Mouse (Mus musculus) heart, postnatal 36 days (tissue): ENCODE results near the gene Coro2a. TPM values are rescaled to one million over a fixed set of nuclear protein-coding genes. Genes with fewer than 3 reads are reported as not detected.
"Not testable (repeated sequence)": the region's sequence is repeated elsewhere in the genome, so short reads cannot be mapped to it uniquely, and the experiment has no call there.

Experiments used
- DNase-seq, 2 experiments: peaks; one replicate each; pipeline ENCODE4 v3.0.0; 2021 to 2022
- intact Hi-C: fragments of 180-260 bp; cut with DNase I; formaldehyde crosslinking; loops from one replicate; pipeline ENCODE4 v1.15.1; 2025
- total RNA-seq, 2 experiments: library from RNA; stranded (reverse); gene quantifications; 2 replicates each; pipeline ENCODE4 v1.2.3; 2021

The Coro2a gene
- total RNA-seq, 2 experiments from 2014 or later = 0.28 to 0.46 TPM

DNA sequence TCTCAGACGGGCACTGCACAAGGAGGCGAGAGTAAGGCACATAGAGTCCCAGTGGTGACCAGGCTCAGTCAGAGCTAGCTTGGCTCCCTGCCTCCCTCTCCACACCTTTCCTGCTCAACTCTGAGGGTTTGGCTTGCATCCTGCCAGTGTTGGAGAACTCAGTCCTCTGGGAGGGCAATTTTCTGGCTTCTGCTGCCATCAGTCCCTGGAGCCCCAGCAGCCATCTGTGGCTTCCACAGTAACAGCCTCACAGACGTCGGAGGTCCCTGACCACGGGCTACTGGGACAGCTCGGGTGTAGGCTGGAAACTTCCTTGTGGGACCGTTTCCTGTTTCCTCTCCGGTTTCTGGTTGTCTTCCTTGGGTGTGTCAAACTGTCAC, 16.2 kb downstream of the Coro2a start:
- intact Hi-C loops = loop anchor here (1.0 kb wide), 1 partner anchor 12 kb away; no protein-coding TSS in a partner anchor

DNA sequence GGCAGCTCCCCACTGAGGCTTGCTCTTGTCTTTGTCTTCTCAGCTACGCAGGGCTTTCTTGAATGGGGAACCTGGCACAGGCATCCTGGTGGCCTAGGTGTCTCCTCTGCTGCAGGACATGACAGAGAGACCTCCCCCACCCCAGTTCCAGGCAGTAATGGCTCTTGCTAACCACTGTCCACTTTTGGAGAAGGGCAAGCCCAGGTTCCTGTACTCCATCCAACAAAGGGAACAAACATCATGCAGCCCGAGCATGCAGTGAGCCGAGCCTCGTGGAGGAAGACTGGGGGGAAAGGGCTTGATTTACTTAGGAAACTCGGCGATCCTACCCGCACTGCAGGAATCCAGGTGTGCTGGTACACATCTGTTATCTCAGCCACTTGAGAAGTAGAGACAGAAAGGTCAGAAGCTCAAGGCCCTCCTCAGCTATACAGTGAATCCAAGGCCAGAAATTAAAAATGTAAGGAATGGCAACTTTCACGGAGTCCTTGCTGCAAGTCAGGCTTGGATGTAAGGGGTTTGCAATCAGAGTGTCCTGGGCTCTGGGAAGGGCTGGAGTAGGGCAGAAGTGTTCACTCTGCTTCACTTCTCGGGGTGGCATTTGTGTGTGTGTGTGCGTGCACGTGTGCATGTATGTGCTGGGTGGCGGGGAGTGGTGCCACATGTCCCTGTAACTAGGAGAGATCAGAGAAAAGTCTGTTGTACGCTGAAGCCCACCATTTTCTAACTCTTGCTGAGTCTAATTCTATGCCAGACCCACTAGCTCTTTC, 16.8 kb downstream of the Coro2a start:
- intact Hi-C loops = loop anchor here (1.0 kb wide), 1 partner anchor 11 kb away; no protein-coding TSS in a partner anchor
- DNase-seq = no peak

More for the DNA sequence above, 16.2 kb downstream of the Coro2a start:
- no peak for DNase-seq

DNA sequence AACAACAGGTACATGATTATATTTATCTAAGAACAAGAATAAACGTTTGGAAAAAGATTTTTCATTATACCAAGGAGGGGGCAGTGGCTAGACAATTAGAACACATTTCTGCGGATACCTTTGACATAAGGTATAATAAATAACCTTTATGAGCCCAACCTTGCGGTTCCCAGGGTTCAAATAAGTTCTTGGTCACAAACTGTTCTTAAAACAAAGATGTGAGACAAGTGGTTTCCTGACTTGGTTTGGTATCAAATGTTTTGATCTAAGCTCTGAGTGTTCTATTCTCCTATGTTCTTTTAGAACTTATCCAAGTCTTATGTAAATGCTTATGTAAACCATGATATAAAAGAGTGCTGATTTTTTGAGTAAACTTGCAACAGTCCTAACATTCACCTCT, 17.5 kb downstream of the Coro2a start:
- intact Hi-C loops, DNase-seq: not testable (repeated sequence)

DNA sequence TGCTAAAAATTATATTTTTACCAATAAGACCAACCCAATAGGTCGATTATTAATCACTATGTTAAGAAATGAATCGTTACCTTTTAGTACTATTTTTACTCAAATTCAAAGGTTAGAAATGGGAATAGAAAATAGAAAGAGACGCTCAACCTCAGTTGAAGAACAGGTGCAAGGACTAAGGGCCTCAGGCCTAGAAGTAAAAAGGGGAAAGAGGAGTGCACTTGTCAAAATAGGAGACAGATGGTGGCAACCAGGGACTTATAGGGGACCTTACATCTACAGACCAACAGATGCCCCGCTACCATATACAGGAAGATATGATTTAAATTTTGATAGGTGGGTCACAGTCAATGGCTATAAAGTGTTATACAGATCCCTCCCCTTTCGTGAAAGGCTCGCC, 17.9 kb downstream of the Coro2a start:
- intact Hi-C loops, DNase-seq: not testable (repeated sequence)

DNA sequence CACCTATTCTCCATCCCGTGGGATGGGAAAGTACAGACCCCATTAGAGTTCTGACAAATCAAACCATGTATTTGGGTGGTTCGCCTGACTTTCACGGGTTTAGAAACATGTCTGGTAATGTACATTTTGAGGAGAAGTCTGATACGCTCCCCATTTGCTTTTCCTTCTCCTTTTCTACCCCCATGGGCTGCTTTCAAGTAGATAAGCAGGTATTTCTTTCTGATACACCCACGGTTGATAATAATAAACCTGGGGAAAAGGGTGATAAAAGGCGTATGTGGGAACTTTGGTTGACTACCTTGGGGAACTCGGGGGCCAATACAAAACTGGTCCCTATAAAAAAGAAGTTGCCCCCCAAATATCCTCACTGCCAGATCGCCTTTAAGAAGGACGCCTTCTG, 20.0 kb downstream of the Coro2a start:
- intact Hi-C loops, DNase-seq: not testable (repeated sequence)

DNA sequence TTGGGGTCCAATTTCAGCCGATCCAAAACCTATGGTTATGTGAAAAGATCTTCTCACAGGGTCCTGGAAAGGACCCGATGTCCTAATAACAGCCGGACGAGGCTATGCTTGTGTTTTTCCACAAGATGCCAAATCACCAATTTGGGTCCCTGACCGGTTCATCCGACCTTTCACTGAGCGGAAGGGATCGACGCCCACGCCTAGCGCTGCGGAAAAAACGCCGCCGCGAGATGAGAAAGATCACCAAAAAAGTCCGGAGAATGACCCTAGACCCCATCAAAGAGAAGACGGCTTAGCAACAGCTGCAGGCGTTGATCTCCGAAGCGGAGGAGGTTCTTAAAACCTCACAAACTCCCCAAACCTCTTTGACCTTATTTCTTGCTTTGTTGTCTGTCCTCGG, 20.4 kb downstream of the Coro2a start:
- intact Hi-C loops = not testable (repeated sequence)

DNA sequence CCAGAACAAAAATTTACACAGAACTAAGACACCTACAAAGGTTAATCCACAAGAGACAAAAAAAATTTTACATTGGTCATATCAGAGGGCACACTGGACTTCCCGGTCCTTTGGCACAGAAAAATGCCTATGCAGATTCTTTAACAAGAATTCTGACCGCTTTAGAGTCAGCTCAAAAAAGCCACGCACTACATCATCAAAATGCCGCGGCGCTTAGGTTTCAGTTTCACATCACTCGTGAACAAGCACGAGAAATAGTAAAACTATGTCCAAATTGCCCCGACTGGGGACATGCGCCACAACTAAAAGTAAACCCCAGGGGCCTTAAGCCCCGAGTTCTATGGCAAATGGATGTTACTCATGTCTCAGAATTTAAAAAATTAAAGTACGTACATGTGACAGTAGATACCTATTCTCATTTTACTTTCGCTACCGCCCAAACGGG, 21.2 kb downstream of the Coro2a start:
- DNase-seq, intact Hi-C loops: not testable (repeated sequence)

More for the DNA sequence above, 20.4 kb downstream of the Coro2a start:
- not testable (repeated sequence) for DNase-seq

DNA sequence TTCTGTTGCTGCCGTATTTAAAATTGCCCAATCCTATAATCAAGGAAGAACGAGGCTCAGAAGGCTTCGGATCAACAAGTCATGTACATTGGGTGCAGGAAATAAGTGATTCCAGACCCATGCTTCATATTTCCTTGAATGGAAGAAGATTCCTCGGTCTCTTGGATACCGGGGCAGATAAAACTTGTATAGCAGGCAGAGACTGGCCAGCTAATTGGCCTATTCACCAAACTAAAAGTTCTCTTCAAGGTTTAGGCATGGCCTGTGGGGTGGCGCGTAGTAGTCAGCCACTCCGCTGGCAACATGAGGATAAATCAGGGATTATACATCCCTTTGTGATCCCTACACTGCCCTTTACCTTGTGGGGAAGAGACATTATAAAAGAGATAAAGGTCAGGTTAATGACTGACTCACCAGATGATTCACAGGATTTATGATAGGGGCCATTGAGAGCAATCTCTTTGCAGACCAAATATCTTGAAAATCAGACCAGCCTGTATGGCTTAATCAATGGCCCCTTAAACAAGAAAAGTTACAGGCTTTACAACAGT, 23.1 kb downstream of the Coro2a start:
- intact Hi-C loops, DNase-seq: not testable (repeated sequence)

DNA sequence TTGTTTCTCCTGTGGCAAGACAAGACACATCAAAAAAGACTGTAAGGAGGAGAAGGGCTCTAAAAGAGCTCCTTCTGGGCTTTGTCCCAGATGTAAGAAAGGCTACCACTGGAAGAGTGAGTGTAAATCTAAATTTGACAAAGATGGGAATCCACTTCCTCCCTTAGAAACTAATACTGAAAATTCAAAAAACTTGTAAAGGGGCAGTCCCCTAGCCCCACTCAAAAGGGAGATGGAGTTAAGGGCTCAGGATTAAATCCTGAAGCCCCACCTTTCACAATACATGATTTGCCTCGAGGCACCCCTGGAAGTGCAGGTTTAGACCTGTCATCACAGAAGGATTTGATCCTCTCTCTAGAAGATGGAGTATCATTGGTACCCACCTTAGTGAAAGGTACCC, 23.8 kb downstream of the Coro2a start:
- no peak for DNase-seq
- intact Hi-C loops = no loop called here

DNA sequence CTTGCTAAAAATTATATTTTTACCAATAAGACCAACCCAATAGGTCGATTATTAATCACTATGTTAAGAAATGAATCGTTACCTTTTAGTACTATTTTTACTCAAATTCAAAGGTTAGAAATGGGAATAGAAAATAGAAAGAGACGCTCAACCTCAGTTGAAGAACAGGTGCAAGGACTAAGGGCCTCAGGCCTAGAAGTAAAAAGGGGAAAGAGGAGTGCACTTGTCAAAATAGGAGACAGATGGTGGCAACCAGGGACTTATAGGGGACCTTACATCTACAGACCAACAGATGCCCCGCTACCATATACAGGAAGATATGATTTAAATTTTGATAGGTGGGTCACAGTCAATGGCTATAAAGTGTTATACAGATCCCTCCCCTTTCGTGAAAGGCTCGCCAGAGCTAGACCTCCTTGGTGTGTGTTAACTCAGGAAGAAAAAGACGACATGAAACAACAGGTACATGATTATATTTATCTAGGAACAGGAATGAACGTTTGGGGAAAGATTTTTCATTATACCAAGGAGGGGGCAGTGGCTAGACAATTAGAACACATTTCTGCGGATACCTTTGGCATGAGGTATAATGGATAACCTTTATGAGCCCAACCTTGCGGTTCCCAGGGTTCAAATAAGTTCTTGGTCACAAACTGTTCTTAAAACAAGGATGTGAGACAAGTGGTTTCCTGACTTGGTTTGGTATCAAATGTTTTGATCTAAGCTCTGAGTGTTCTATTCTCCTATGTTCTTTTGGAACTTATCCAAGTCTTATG, 26.3 kb downstream of the Coro2a start:
- DNase-seq, intact Hi-C loops: not testable (repeated sequence)

DNA sequence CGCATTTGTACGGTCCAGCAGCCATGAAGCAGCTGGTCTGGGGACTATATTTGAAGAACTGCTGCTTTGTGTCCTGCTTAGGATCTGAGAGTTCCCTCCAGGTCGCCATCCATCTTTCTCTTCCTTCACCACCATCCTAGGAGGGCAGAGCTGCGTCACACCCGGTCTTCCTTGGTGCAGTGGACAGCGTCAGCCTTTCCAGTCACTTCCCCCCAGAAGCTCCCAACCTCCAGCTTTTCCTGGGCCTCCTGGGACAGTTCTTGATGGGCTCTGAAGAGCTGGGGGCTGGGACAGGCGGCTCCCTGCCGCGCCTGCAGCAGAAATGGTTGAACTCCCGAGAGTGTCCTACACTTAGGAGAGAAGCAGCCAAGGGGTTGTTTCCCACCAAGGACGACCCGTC, 27.2 kb downstream of the Coro2a start:
- intact Hi-C loops = loop anchor here (1.0 kb wide), 1 partner anchor 10 kb away; no protein-coding TSS in a partner anchor
- no peak for DNase-seq

DNA sequence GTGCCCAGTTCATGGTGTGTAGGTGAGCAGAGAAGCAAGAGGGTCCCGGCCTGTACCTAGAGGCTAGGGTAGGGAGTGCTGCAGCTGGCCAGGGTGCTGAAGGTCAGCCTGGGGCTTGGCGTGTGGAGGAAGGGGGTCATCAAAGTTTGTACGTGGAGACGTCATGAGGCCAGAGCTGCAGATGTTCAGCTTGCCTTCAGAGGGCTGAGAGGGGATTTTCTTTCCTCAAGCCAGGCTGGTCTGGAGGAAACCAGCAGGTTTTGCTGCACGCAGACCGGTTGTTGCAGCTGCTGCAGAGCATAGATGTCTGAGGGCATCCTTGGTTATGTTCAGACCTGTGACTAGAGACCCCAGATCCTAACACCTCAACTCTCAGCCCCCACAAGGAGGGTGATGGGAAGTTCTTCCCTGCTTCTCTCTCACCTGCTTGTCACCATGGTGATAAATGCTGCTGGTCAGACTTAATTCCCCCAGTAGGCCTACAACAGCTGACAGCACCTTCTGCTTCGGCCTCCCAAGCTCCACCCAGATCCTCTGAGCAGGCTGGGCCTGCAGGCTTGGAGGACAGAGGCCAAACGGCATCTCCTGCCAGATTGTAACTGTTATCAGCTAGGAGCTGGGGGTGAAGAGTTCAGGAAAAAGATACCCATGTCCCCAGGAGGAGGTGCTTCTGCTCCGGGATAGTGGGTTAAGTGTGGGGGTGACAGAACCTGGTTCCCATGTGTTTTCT, 27.8 kb downstream of the Coro2a start:
- intact Hi-C loops = loop anchor here (1.0 kb wide), 1 partner anchor 11 kb away; no protein-coding TSS in a partner anchor
- no peak for DNase-seq

DNA sequence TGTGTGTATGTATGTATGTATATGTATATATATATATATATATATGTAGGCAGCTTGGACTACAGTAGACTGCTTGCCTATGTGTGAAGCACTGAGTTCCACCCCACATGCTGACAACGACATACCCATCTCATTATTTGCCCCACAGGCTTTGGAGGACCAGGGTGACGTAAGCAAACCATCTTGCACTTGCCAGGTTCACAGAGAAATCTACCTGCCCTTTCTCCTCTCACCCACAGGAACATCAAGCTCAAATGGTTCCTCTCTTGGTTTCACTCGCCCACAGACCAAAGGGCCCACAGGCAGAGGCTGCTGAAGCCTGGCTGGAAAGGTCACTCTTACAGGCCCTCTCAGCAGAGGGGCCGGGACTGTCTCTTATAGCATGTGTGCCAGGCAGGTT, 29.4 kb downstream of the Coro2a start:
- DNase-seq = no peak
- intact Hi-C loops = no loop called here

DNA sequence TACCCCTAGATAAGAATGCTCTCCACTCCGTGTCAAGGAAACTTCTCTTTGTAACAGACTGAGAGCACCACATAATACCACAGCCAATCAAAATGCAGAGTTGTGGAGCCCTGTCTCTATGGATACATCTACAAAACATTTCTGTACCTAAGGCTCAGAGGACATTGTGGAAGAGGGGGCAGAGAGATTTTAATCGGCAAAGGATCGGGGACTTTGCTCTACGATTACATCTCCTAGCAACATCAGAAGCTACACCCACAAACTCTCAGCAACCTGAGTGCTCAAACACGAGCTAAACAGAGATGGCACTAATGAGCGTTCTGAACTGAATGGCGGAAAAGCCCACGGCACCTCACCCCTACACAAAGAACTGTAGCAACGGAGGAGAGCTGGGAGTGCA, 30.3 kb downstream of the Coro2a start:
- DNase-seq = no peak
- intact Hi-C loops = no loop called here

DNA sequence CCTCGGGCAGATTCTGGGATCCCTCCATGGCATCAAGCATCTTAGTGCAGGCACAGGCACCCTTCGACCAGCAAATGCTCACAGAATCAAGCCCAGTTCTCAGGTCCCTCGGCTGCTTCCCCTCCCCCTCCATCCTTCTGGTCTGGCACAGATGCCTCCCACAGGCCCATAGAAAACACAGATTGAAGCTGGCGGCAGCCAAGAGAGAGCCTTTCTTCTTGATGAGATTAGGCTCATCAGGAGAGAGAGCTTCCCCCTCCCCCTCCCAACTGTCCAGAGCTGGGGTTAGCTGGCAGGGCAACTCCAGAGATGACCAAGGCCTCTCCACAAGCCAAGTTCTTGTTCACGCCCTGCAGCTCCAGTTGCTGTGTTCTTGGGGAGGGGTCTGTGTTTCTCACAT, 32.3 kb downstream of the Coro2a start:
- intact Hi-C loops = no loop called here

DNA sequence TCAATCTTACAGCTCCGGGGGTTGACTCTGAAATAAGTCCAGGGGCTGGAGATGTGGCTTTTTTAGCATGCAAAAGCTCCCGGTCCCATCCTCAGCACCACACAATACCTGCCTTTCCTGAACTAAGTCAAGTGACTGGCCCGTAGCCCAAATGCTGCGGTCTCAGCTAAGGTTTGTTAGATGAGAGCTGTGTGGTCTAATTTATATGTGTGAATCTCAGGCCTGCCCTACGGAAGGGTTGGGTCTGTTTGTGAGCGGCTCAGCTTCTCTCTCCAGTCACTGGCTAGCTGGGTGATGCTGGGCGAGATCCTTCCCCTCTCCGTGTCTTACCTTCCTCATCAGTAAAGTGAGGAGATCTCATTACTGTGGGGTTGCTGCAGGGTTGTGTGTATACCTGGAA, 33.8 kb downstream of the Coro2a start:
- no peak for DNase-seq
- intact Hi-C loops = no loop called here

More for the DNA sequence above, 32.3 kb downstream of the Coro2a start:
- no peak for DNase-seq

DNA sequence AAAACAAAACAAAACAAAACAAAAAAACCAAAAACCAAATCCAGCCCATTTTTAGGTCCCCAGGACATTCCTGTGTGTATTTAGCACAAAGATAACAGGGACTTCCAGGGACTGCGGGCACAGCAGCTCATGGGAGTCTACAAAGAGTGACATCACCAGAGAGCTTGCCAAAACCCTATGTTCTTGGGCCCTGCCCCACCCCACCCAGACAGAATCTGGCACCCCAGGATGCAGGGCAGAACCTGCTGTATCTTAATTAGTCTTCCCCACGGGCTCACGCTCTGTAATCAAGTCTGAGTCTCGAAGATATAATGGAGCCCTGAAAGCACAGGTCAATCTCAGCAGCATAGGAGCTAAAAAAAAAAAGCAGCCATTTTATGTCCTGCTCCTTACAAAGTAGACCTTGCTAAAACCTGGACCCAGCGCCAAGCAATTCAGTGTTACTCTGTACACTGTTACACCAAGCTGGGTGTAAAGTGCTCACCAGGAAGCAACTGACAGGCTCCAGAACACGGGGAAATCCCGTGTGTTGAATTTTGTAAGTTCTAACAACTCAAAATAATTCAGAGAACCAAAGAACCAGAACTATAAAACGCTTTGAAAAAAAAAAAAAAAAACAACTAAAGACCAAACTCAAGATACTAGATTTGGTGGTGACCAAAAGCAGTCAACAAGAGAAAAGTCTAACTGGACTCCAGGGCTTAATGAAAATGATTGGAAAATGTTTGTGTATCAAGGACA, 34.9 kb downstream of the Coro2a start:
- no peak for DNase-seq
- intact Hi-C loops = no loop called here

DNA sequence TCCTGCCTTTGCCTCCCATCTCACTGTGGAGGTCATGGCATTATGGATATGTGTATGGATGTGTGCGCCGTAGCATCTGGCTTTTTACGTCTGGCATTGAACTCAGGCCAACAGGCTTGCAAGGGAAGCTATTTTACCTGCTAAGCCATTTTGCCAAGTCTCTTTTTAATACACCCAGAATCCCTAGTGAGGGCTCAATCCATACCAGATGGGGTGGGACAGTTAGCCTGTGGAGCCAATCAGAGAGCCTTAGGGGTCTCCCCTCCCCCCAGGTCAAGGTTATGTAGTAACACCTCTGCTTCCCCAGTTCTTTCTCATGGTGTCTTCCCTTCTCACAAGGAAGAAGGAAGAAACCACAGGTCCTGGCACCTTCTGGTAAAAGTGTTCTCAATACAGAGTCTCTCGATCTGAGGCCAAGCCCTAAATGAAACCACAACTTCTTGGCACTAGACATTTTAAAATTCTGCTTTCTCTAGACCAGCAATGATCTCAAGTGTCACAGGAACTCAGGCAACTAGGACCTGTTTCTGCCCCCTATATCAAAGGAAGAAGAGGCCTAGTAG, 36.5 kb downstream of the Coro2a start:
- DNase-seq = no peak
- intact Hi-C loops = no loop called here

DNA sequence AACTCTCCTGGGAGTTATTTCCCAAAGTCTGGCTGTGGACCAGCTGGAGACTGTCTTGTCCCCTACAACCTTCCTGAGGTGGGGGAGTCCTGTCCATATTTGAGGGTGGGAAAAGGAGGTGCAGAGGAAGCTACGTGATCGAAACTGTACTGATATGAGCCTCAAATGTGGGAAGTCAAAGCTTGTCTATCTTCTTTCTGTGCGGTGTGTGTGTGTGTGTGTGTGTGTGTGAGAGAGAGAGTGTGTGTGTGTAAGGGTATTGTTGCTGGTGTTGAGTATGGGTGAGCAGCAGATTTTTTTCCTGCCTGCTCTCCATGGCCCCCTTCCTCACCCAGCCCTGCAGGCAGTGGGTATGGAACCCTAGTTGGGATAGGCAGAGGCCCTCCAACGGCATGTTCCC, 37.8 kb downstream of the Coro2a start:
- no peak for DNase-seq

DNA sequence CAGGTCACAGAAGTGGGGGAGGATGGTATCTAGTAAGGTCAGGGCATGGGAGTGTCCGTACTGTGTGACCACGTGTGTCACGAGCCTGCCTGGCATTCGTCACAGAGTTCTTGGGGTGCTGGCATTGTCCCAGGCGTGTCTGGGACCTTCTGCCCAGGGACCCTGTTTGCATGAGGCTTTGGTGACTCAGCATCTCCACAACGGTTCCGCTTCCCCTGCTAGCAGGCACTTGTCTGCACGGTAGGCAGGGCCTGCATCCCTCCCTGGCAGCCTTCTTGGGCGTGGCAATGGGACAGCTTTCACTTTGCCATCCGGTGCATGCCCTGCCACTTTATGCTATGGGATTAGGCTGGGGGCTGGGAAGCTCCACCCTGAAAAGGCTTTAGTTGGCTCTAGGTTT, 38.2 kb downstream of the Coro2a start:
- intact Hi-C loops = no loop called here
- DNase-seq = peak; percentile 26 to 28

More for the DNA sequence above, 37.8 kb downstream of the Coro2a start:
- intact Hi-C loops = no loop called here
